Mouse (Mus musculus) E14TG2a.4 (cell line): ENCODE results near the gene Ccdc141.

ENCODE experiments used
- CTCF ChIP-seq: conservative IDR thresholded peaks from 2 replicates; pipeline ENCODE4 v1.5.1; 2014; ENCODE audit warnings: low read length
- NANOG ChIP-seq: IDR thresholded peaks from 2 replicates; pipeline ENCODE4 v1.6.1; 2014; ENCODE audit warnings: borderline replicate concordance, low read length, mixed read lengths

DNA sequence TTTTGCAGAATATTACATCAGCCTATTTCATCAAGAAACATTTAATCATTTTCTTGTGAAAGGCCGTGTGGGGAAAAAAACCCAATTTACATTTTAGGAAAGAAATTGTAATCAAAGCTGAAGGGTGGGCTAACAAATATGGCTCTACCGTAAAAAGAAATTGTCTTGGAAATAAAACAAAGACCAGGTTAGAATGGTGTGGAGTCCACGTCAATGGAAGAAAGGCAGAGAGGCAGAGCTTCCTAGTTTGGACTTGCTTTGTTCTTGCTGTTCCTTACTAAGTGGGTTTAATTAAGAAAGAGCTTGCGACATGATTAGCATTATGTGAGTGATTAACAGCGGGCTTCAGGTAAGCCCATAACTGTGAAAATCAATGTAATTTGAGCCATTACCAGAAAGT, 199.4 kb downstream of the Ccdc141 start:
- TF ChIP-seq CTCF (no peak), NANOG (no peak)
